Mouse (Mus musculus) thymus, adult 2 months (tissue): ENCODE measurements around the gene Clcnkb.

Experiments used
- CTCF ChIP-seq: fragments of 200-500 bp; IDR thresholded peaks from 2 replicates; pipeline ENCODE4 v1.5.1; 2012; ENCODE audit warnings: mild to moderate bottlenecking, control low read depth, low read length, moderate library complexity, borderline replicate concordance; ENCODE audit not compliant: control insufficient read depth, poor library complexity, insufficient read depth; ENCODE audit errors: extremely low read depth
- POLR2A ChIP-seq: fragments of 200-500 bp; IDR thresholded peaks from 2 replicates; pipeline ENCODE4 v1.6.1; 2012; ENCODE audit warnings: mild to moderate bottlenecking, low read length, control low read depth, moderate library complexity; ENCODE audit not compliant: control insufficient read depth, poor library complexity, insufficient read depth; ENCODE audit errors: extremely low read depth

GRCm38 (mm10) chr4:141421423-141421822 is 5.6 kb upstream of the Clcnkb start:
- TF ChIP-seq CTCF = no peak
- TF ChIP-seq POLR2A = no peak
